Mouse (Mus musculus): Measurements from ENCODE around the gene Krt28. TPM values are rescaled to one million over a fixed set of nuclear protein-coding genes. Genes with fewer than 3 reads are reported as not detected.

Krt28 gene
- not detected for polyA plus RNA-seq (2014; fragmentation: Illumina TruSeq; extraction: RNeasy Lipid Tissue Mini Kit (QIAGEN cat#74804); ENCODE audit: low read depth, low replicate concordance)

DNA sequence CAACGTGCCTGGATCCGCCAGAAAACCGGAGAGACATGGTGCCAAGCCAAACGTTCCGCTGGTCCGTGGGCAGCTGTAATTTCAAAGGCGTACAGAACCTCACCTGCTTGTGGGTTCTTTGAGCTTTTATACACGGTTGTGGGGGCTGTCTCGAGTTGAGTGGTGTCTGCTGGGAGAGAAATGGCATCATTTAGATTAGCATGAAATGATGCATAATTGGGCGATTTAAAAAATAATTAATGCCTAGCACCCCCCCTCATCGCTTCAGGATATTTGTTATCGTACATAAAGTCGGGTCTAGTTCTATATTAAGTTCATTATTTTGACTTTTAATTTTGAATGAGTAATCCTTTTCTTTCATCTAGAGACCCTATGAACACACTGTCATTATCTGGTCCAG, at the start of gene Krt28:
TSS of gene Krt28 (minus strand) at position 101 of the 400 bp plus-strand sequence.

DNA sequence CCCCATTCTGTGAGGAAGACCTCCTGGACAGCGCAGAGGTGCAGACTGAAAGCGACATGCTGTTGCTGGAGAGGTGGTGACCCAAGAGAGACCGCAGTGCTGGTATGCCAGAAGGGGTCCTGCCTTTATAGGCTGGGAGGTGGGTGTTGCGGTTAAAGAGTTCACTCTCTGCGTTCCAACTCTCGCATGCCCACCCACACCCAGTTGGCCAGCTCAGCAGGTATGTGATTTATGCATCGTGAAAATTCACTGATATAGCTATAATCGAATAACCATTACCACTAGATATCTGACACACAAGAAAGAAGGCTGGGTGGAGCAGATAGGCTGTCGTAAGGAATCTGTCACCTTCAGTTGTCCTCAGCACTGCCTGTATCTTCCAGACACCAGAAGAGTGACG, 47.5 kb upstream of the Krt28 start, which contains the start of gene Krt12:
TSS of gene Krt12 (minus strand) at position 101 of the 400 bp plus-strand sequence.

GRCm38 (mm10) chr11:99389264-99389663, 14.6 kb upstream of the Krt28 start, which contains the start of gene Krt10:
Gene Krt10, minus strand, starts transcription at chr11:99389364.

GRCm38 (mm10) chr11:99351004-99351403, 23.7 kb downstream of the Krt28 start, which contains the start of gene Krt27:
Gene Krt27, minus strand, starts transcription at chr11:99351104.

DNA sequence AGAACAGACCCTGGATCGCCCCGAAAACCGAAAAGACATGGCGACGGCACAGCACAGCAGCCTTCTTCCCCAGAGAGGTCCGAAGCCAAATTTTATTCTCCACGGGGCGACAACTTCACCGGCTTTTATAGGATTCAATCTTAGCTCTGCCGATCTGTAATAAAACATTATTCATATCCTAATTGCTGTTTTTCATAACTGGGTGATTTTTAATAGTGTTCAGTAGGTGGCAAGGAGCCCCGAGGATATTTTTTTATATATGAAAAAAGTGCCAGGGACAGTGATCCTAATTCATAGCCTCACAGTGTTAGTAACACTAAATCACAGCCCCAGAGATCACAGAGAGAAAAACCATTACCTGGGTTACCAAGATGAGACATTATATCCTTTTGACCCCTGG, 36.8 kb downstream of the Krt28 start, which contains the start of gene Krt26:
TSS of gene Krt26 (minus strand) at position 101 of the 400 bp plus-strand sequence.

DNA sequence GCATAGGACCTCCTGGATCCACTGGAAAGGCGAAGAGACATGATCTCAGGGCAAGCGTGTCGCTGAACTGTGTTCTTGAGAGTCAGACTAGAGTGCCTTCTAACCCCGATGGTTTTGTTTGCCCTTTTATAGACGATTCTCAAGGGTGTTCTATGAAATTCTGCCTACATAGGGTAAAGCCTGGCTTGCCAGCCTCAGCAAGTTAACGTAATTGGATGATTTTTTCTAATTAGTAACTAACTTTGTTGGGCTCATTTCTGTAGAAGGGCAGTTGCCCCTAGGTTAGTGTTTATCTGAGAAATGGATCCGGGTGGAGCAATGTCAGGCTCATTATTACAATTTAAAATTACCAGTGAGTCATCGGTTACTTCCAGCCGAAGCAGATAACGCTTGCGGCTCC, 51.9 kb downstream of the Krt28 start, which contains the start of gene Krt25:
TSS of gene Krt25 (minus strand) at position 101 of the 400 bp plus-strand sequence.

Other genes with a start within 250 kb of the Krt28 start
- gene Ccr7, start 219.8 kb downstream of the Krt28 start, polyA plus RNA-seq (2014; fragmentation: Illumina TruSeq; extraction: RNeasy Lipid Tissue Mini Kit (QIAGEN cat#74804); ENCODE audit: low read depth, low replicate concordance) = 0.83 TPM
- 147 TPM for gene Smarce1, start 143.9 kb downstream of the Krt28 start, polyA plus RNA-seq (2014; fragmentation: Illumina TruSeq; extraction: RNeasy Lipid Tissue Mini Kit (QIAGEN cat#74804); ENCODE audit: low read depth, low replicate concordance)
- gene Krt222, start 130.8 kb downstream of the Krt28 start, polyA plus RNA-seq (2014; fragmentation: Illumina TruSeq; extraction: RNeasy Lipid Tissue Mini Kit (QIAGEN cat#74804); ENCODE audit: low read depth, low replicate concordance) = 0.32 TPM
- gene Krt24, start 89.6 kb downstream of the Krt28 start, polyA plus RNA-seq (2014; fragmentation: Illumina TruSeq; extraction: RNeasy Lipid Tissue Mini Kit (QIAGEN cat#74804); ENCODE audit: low read depth, low replicate concordance) = not detected
- gene Krt25, start 52.0 kb downstream of the Krt28 start, polyA plus RNA-seq (2014; fragmentation: Illumina TruSeq; extraction: RNeasy Lipid Tissue Mini Kit (QIAGEN cat#74804); ENCODE audit: low read depth, low replicate concordance) = not detected
- 0.25 TPM for gene Krt26, start 36.9 kb downstream of the Krt28 start, polyA plus RNA-seq (2014; fragmentation: Illumina TruSeq; extraction: RNeasy Lipid Tissue Mini Kit (QIAGEN cat#74804); ENCODE audit: low read depth, low replicate concordance)
- not detected for gene Krt27, start 23.8 kb downstream of the Krt28 start, polyA plus RNA-seq (2014; fragmentation: Illumina TruSeq; extraction: RNeasy Lipid Tissue Mini Kit (QIAGEN cat#74804); ENCODE audit: low read depth, low replicate concordance)
- gene Krt10, start 14.5 kb upstream of the Krt28 start, polyA plus RNA-seq (2014; fragmentation: Illumina TruSeq; extraction: RNeasy Lipid Tissue Mini Kit (QIAGEN cat#74804); ENCODE audit: low read depth, low replicate concordance) = 9.5 TPM
- not detected for gene Krt12, start 47.4 kb upstream of the Krt28 start, polyA plus RNA-seq (2014; fragmentation: Illumina TruSeq; extraction: RNeasy Lipid Tissue Mini Kit (QIAGEN cat#74804); ENCODE audit: low read depth, low replicate concordance)
- gene Krt20, start 63.2 kb upstream of the Krt28 start, polyA plus RNA-seq (2014; fragmentation: Illumina TruSeq; extraction: RNeasy Lipid Tissue Mini Kit (QIAGEN cat#74804); ENCODE audit: low read depth, low replicate concordance) = 0.31 TPM
- gene Krt23, start 118.2 kb upstream of the Krt28 start, polyA plus RNA-seq (2014; fragmentation: Illumina TruSeq; extraction: RNeasy Lipid Tissue Mini Kit (QIAGEN cat#74804); ENCODE audit: low read depth, low replicate concordance) = 0.35 TPM
- not detected for gene Krt39, start 146.4 kb upstream of the Krt28 start, polyA plus RNA-seq (2014; fragmentation: Illumina TruSeq; extraction: RNeasy Lipid Tissue Mini Kit (QIAGEN cat#74804); ENCODE audit: low read depth, low replicate concordance)
- not detected for gene Krt40, start 168.3 kb upstream of the Krt28 start, polyA plus RNA-seq (2014; fragmentation: Illumina TruSeq; extraction: RNeasy Lipid Tissue Mini Kit (QIAGEN cat#74804); ENCODE audit: low read depth, low replicate concordance)
- not detected for gene Krtap3-3, start 176.0 kb upstream of the Krt28 start, polyA plus RNA-seq (2014; fragmentation: Illumina TruSeq; extraction: RNeasy Lipid Tissue Mini Kit (QIAGEN cat#74804); ENCODE audit: low read depth, low replicate concordance)
- not detected for gene Krtap3-2, start 181.9 kb upstream of the Krt28 start, polyA plus RNA-seq (2014; fragmentation: Illumina TruSeq; extraction: RNeasy Lipid Tissue Mini Kit (QIAGEN cat#74804); ENCODE audit: low read depth, low replicate concordance)
- gene Gm11939, start 184.6 kb upstream of the Krt28 start, polyA plus RNA-seq (2014; fragmentation: Illumina TruSeq; extraction: RNeasy Lipid Tissue Mini Kit (QIAGEN cat#74804); ENCODE audit: low read depth, low replicate concordance) = not detected
- gene Krtap3-1, start 191.7 kb upstream of the Krt28 start, polyA plus RNA-seq (2014; fragmentation: Illumina TruSeq; extraction: RNeasy Lipid Tissue Mini Kit (QIAGEN cat#74804); ENCODE audit: low read depth, low replicate concordance) = not detected
- gene Krtap1-5, start 206.1 kb upstream of the Krt28 start, polyA plus RNA-seq (2014; fragmentation: Illumina TruSeq; extraction: RNeasy Lipid Tissue Mini Kit (QIAGEN cat#74804); ENCODE audit: low read depth, low replicate concordance) = not detected
- gene Krtap1-4, start 208.8 kb upstream of the Krt28 start, polyA plus RNA-seq (2014; fragmentation: Illumina TruSeq; extraction: RNeasy Lipid Tissue Mini Kit (QIAGEN cat#74804); ENCODE audit: low read depth, low replicate concordance) = not detected
- not detected for gene Krtap1-3, start 216.4 kb upstream of the Krt28 start, polyA plus RNA-seq (2014; fragmentation: Illumina TruSeq; extraction: RNeasy Lipid Tissue Mini Kit (QIAGEN cat#74804); ENCODE audit: low read depth, low replicate concordance)
- gene Krtap9-3, start 223.2 kb upstream of the Krt28 start, polyA plus RNA-seq (2014; fragmentation: Illumina TruSeq; extraction: RNeasy Lipid Tissue Mini Kit (QIAGEN cat#74804); ENCODE audit: low read depth, low replicate concordance) = not detected
- gene Gm11938, start 228.4 kb upstream of the Krt28 start, polyA plus RNA-seq (2014; fragmentation: Illumina TruSeq; extraction: RNeasy Lipid Tissue Mini Kit (QIAGEN cat#74804); ENCODE audit: low read depth, low replicate concordance) = not detected
- gene Gm11937, start 235.3 kb upstream of the Krt28 start, polyA plus RNA-seq (2014; fragmentation: Illumina TruSeq; extraction: RNeasy Lipid Tissue Mini Kit (QIAGEN cat#74804); ENCODE audit: low read depth, low replicate concordance) = not detected
- not detected for gene Krtap2-4, start 239.9 kb upstream of the Krt28 start, polyA plus RNA-seq (2014; fragmentation: Illumina TruSeq; extraction: RNeasy Lipid Tissue Mini Kit (QIAGEN cat#74804); ENCODE audit: low read depth, low replicate concordance)
- gene Gm11562, start 245.5 kb upstream of the Krt28 start, polyA plus RNA-seq (2014; fragmentation: Illumina TruSeq; extraction: RNeasy Lipid Tissue Mini Kit (QIAGEN cat#74804); ENCODE audit: low read depth, low replicate concordance) = not detected

Data from testis, adult 10 weeks (tissue).